Mouse (Mus musculus): ENCODE data around the gene 1700122O11Rik.

GRCm38 (mm10) chr17:47999812-48000211 lies 38.3 kb downstream of the 1700122O11Rik start:
- TF ChIP-seq CTCF (IDR thresholded peaks at IDR 0.05; ENCODE audit: low read depth, low read length) = no peak
- no peak for TF ChIP-seq POLR2A (IDR thresholded peaks at IDR 0.05; ENCODE audit: insufficient read depth, low read length)
